Mouse (Mus musculus) myocyte (in vitro differentiated cells): ENCODE measurements at regions not wholly inside any gene's neighbourhood (a gene's known extent, or its start where the extent isn't known, plus 50 kb on each side); places are given as distances from the start of the nearest gene placed in this dataset.

Experiments used
- H3K27me3 ChIP-seq: one replicate; pipeline ENCODE4 v1.6.1; 2011; ENCODE audit not compliant: control insufficient read depth, insufficient read depth, insufficient read length
- H3K36me3 ChIP-seq: one replicate; pipeline ENCODE4 v1.6.1; 2011; ENCODE audit not compliant: control insufficient read depth, insufficient read depth
- H3K4me2 ChIP-seq: one replicate; pipeline ENCODE4 v1.6.1; 2011; ENCODE audit warnings: low read depth, control low read depth
- H3K4me3 ChIP-seq: one replicate; pipeline ENCODE4 v1.5.1; 2011; ENCODE audit warnings: mild to moderate bottlenecking, control low read depth, moderate library complexity
- H3K79me2 ChIP-seq: one replicate; pipeline ENCODE4 v1.6.1; 2011; ENCODE audit not compliant: control insufficient read depth, insufficient read depth
- H3ac ChIP-seq: one replicate; pipeline ENCODE4 v1.6.1; 2011; ENCODE audit not compliant: control insufficient read depth, insufficient read length
- CEBPB ChIP-seq: IDR thresholded peaks from 2 replicates; pipeline ENCODE4 v1.6.1; 2011; ENCODE audit warnings: mild to moderate bottlenecking, moderate library complexity; ENCODE audit not compliant: poor library complexity, insufficient read depth, severe bottlenecking
- E2F4 ChIP-seq: IDR thresholded peaks from one replicate; pipeline ENCODE4 v1.6.1; 2011; ENCODE audit warnings: mild to moderate bottlenecking, control low read depth, moderate library complexity; ENCODE audit not compliant: insufficient read depth
- MAX ChIP-seq: IDR thresholded peaks from one replicate; pipeline ENCODE4 v1.6.1; 2011; ENCODE audit warnings: low read depth, mild to moderate bottlenecking, control low read depth
- MYOD1 ChIP-seq, 3 experiments: IDR thresholded peaks; one replicate each; pipeline ENCODE4 v1.6.1; 2011; ENCODE audit warnings: control low read depth in 2 of 3, low read depth in 2 of 3, mild to moderate bottlenecking in 2 of 3, moderate library complexity in 1 of 3; ENCODE audit not compliant: insufficient read length in 2 of 3, control insufficient read depth in 1 of 3
- MYOG ChIP-seq, 3 experiments: IDR thresholded peaks; one replicate each; pipeline ENCODE4 v1.6.1; 2011; ENCODE audit warnings: control low read depth in 2 of 3, low read depth in 2 of 3, mild to moderate bottlenecking in 2 of 3; ENCODE audit not compliant: insufficient read length in 2 of 3, control insufficient read depth in 1 of 3, insufficient read depth in 1 of 3
- POLR2A ChIP-seq: IDR thresholded peaks from one replicate; pipeline ENCODE4 v1.6.1; 2011; ENCODE audit warnings: low read depth, mild to moderate bottlenecking, control low read depth, moderate library complexity; ENCODE audit not compliant: insufficient read length
- POLR2AphosphoS2 ChIP-seq: IDR thresholded peaks from one replicate; pipeline ENCODE4 v1.6.1; 2011; ENCODE audit warnings: low read depth, control low read depth; ENCODE audit not compliant: insufficient read length
- REST ChIP-seq: IDR thresholded peaks from one replicate; pipeline ENCODE4 v1.6.1; 2011; ENCODE audit warnings: mild to moderate bottlenecking, control low read depth, moderate library complexity; ENCODE audit not compliant: insufficient read depth, insufficient read length
- SRF ChIP-seq: IDR thresholded peaks from one replicate; pipeline ENCODE4 v1.6.1; 2011; ENCODE audit warnings: low read depth; ENCODE audit not compliant: control insufficient read depth, insufficient read length
- TCF12 ChIP-seq: IDR thresholded peaks from one replicate; pipeline ENCODE4 v1.6.1; 2011; ENCODE audit warnings: mild to moderate bottlenecking, control low read depth; ENCODE audit not compliant: poor library complexity, insufficient read depth, severe bottlenecking
- TCF3 ChIP-seq: IDR thresholded peaks from one replicate; pipeline ENCODE4 v1.6.1; 2011; ENCODE audit warnings: low read depth, control low read depth; ENCODE audit not compliant: insufficient read length
- USF1 ChIP-seq: IDR thresholded peaks from one replicate; pipeline ENCODE4 v1.6.1; 2011; ENCODE audit warnings: low read depth, mild to moderate bottlenecking, control low read depth, moderate library complexity

GRCm38 (mm10) chr6:145310601-145311000, 60.6 kb upstream of the Kras start:
- TF ChIP-seq REST (no peak), E2F4 (no peak), POLR2AphosphoS2 (no peak), MYOG (IDR thresholded peaks at IDR 0.05; ENCODE audit: control insufficient read depth in 1 of 3, insufficient read depth in 1 of 3, insufficient read length in 2 of 3, low read depth in 2 of 3) (no peak), USF1 (no peak), POLR2A (no peak), MAX (no peak), CEBPB (no peak), SRF (no peak), TCF3 (no peak), TCF12 (no peak), MYOD1 (IDR thresholded peaks at IDR 0.05; ENCODE audit: control insufficient read depth in 1 of 3, insufficient read length in 2 of 3, low read depth in 2 of 3) (no peak)
- Histone ChIP-seq H3K4me3 (no peak overlapping the region), H3ac (no peak overlapping the region), H3K27me3 (no peaks in the 10 kb centered on the region), H3K36me3 (no peaks in the 10 kb centered on the region), H3K4me2 (no peak overlapping the region), H3K79me2 (no peaks in the 10 kb centered on the region)

GRCm38 (mm10) chr6:145309025-145309424, 59.0 kb upstream of the Kras start:
- Histone ChIP-seq H3K4me3 (no peak overlapping the region), H3K79me2 (no peaks in the 10 kb centered on the region), H3ac (no peak overlapping the region), H3K4me2 (no peak overlapping the region), H3K36me3 (no peaks in the 10 kb centered on the region), H3K27me3 (no peaks in the 10 kb centered on the region)
- TF ChIP-seq MYOD1 (IDR thresholded peaks at IDR 0.05; ENCODE audit: control insufficient read depth in 1 of 3, insufficient read length in 2 of 3, low read depth in 2 of 3): no peak
- no peak for TF ChIP-seq REST
- TF ChIP-seq POLR2AphosphoS2: no peak
- no peak for TF ChIP-seq E2F4
- TF ChIP-seq TCF3: no peak
- TF ChIP-seq SRF: no peak
- TF ChIP-seq POLR2A: no peak
- no peak for TF ChIP-seq CEBPB
- TF ChIP-seq MAX: no peak
- no peak for TF ChIP-seq MYOG (IDR thresholded peaks at IDR 0.05; ENCODE audit: control insufficient read depth in 1 of 3, insufficient read depth in 1 of 3, insufficient read length in 2 of 3, low read depth in 2 of 3)
- no peak for TF ChIP-seq TCF12
- no peak for TF ChIP-seq USF1

- Histone ChIP-seq H3K27me3 (no peaks in the 10 kb centered on the region), H3K4me2 (peak overlapping the region; percentile 67), H3K4me3 (no peak overlapping the region), H3ac (no peak overlapping the region), H3K36me3 (no peaks in the 10 kb centered on the region), H3K79me2 (no peaks in the 10 kb centered on the region)
- no peak for TF ChIP-seq REST
- no peak for TF ChIP-seq E2F4
- TF ChIP-seq USF1: no peak
- no peak for TF ChIP-seq TCF3
- TF ChIP-seq MAX: no peak
- no peak for TF ChIP-seq TCF12
- TF ChIP-seq MYOD1 (IDR thresholded peaks at IDR 0.05; ENCODE audit: control insufficient read depth in 1 of 3, insufficient read length in 2 of 3, low read depth in 2 of 3): no peak
- no peak for TF ChIP-seq CEBPB
- TF ChIP-seq MYOG (IDR thresholded peaks at IDR 0.05; ENCODE audit: control insufficient read depth in 1 of 3, insufficient read depth in 1 of 3, insufficient read length in 2 of 3, low read depth in 2 of 3): no peak
- TF ChIP-seq POLR2AphosphoS2: no peak
- TF ChIP-seq SRF: no peak
These were observed 57.2 kb upstream of the Kras start for GRCm38 (mm10) chr6:145307237-145307636.

GRCm38 (mm10) chr6:145306331-145307124, 56.5 kb upstream of the Kras start:
- no peaks in the 10 kb centered on the region for H3K79me2 ChIP-seq
- H3K27me3 ChIP-seq: no peaks in the 10 kb centered on the region
- H3K4me2 ChIP-seq: peak overlapping the region; percentile 67
- no peak overlapping the region for H3K4me3 ChIP-seq
- TF ChIP-seq REST: no peak
- TF ChIP-seq SRF: no peak
- peak in 2 of 3 experiments; percentile 85 to 91 for TF ChIP-seq MYOD1 (IDR thresholded peaks at IDR 0.05; ENCODE audit: control insufficient read depth in 1 of 3, insufficient read length in 2 of 3, low read depth in 2 of 3)
- peak; percentile 57; the same call in 1 of the 2 replicates for TF ChIP-seq CEBPB
- peak in 2 of 3 experiments; percentile 62 to 77 for TF ChIP-seq MYOG (IDR thresholded peaks at IDR 0.05; ENCODE audit: control insufficient read depth in 1 of 3, insufficient read depth in 1 of 3, insufficient read length in 2 of 3, low read depth in 2 of 3)
- H3K36me3 ChIP-seq: no peaks in the 10 kb centered on the region
- no peak overlapping the region for H3ac ChIP-seq
